Mouse (Mus musculus) retina, postnatal 1 day (tissue): ENCODE data around the gene Afmid.
"Not testable (repeated sequence)": the region's sequence is repeated elsewhere in the genome, so short reads cannot be mapped to it uniquely, and the experiment has no call there.

Experiments used
- DNase-seq: peaks from one replicate; pipeline ENCODE4 v3.0.0-alpha.2; 2012

Gene Afmid

DNA sequence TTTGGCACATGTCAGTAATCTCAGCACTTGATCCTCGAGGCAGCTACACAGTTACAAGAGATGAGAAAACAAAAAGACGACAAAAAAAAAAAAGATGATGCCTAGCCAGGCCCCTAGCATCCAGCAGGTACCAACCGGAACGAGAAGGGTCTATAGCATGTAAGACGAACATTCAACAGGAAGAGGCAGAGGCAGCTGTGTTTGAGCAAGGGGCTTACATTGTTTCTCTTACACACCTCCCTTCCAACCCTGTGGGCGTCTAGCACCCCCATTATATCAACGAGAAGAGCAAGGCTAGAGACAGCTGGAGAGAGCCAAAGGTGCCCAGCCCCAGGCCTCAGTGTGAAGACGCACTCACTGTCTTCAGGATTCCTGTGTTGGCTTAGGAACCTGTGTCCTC is 1.2 kb downstream of the Afmid start:
- no peak for DNase-seq

DNA sequence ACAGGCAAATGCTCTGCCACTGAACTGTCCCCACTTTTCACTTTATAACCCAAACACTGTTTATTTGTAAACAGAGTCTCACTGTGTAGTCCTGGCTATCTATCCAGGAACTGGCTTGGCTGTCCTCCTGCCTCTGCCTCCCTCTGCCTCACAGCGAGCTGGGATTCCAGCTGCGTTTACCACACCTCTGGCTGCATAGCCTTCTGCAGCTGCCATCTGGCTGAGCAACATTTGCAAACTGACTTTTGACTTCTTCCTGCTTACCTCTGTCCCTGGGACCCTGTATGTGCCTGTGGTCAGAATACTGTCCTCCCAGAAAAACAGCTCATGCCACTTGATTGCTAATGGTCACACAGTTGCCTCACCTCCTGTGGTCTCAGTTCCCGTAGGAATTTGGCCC is 1.7 kb downstream of the Afmid start:
- DNase-seq, result no peak

DNA sequence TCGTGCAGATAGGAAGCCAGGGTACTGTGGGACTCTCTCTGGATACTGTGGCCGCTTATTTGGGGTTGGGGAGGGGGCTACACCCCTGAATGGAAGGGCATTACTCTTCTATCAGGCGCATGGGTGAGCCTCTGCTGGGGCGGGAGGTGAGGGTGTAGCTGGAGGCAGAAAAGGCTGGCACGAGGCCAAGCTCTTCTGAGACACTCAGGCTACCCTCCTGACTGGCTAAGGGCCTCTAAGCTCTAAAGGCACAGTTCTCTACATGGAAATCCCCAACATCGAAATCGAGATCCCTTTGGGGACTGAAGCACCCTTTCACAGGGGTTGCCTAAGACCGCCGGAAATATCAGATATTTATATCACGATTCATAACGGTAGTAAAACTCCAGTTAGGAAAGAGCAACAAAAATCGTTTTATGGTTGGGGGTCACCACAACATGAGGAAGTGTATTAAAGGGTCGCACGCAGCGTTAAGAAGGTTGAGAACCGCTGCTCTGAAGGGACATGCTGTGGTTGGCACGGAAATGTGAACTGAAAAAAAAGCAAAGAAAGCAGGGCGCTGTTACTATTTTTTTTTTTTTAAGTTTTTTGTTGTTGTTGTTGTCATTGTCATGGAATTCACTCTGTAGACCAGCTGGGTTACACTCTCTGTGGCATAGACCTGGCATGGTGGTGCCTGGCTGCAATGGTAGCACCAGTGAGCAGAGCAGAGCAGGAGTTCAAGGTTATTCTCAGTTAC is 2.6 kb downstream of the Afmid start:
- DNase-seq, result peak; percentile 49

DNA sequence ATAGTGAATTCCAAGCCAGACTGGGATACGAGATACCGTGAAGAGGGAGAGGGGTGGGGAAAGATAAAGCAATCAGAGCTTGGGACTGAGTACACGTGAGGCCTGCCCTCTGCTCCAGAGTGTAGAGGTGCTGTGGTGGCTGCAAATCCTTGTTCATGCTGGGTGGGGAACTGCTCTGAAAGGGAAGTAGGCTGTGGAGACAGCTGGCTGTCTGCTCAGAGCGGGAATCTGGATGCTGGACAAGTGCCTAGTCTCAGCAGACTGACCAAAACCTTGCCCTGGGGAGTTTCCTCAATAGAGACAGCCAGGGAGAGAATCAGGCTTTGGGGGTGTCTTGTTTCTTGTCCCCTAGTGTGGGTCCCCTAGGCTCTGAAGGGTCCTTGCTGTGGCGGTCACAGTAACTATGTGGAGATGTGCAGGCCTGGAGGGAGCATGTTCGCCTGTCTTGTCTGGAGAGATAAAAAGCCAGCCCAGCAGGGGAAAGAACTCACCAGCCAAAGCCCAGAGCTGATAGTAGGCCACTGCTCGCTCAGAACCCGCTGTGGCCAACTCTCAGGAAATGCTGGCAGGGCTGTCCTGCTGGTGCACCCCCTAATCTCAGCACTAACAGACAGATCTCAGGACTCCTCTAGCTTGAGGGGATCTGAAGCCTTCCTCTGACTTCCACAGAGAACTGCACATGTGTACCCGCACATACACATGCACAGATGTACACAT is 3.3 kb downstream of the Afmid start:
- DNase-seq, result no peak

DNA sequence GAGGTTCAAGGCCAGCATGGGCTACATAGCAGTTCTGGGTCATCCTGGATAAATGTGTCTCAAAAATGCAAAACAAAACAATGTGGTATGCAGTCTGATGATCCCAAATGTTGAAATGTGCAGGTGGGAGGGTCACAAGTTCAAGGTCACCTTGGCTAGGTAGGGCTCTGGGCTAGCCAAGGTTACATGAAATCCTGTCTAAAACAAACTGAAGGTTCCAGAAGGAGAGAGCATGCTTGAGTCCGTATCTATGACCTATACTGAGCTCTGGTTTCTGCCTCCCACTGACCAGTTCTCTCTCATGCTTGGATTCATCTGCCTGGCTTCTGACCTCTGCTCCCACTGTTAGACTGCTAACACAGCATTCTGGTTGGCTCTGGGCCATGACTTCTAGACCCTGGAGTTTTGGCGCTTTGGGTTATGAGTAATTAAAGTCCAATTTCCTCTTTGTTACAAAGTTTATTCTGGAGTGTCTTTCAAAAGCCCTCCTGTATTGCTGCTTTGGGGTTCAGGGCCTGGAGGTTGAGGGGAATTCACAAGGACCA is 4.0 kb downstream of the Afmid start:
- no peak for DNase-seq

DNA sequence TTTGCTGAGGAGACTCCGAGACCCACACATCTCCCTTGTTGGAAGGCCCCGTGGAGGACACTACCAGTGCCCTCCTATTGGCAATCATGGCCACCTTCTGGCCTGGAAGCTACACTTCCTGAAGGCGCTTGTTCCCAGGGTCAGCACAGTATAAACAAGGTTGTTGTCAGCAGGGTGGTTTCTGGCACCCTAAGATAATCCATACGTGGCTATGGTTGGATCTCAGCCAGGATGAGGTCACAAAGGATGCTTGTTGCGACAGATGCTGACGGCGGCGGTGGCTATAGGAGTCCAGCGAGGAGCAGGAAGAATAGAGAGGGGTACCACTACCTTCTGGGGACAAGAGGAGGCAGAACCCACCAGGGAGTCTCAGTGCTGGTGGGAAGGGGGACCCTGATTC is 4.7 kb downstream of the Afmid start:
- peak; percentile 35 for DNase-seq

DNA sequence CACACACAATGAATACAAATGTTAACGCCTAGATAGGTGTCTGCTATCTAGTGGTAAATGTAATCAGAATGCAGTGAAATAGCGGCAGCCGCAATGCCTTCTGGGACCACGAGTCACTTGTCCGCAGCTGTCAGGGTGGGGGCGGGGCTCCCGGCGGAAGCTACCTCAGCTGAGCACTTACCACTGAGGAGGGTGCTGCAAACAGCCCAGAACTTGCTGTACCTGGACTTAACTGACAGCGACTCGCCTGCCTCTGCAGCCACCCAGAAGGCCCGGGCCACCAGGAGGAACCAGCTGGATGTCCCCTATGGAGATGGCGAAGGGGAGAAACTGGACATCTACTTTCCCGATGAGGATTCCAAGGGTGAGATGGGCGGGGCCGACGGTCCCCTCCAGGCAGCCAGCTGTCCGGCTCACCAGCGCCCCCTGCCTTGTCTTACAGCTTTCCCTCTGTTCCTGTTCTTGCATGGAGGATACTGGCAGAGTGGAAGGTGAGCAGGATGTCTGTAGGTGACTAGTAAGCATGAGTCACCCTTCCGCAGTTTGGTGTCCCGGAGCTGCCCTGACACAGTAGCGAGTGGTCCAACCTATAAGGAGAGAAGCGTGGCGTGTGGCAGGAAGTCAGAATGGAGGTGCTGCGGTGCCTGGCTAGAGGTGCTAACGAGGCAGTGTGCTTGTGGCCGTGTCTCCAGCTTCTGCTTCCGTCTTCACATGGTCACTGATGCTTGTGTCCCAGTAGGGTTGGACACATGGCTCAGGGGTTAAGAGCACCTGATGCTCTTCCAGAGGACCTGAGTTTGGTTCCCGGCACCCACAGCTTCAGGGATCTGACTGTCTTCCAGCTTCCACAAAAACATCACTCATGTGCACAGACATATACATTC is 6.6 kb downstream of the Afmid start:
- DNase-seq, result peak; percentile 87

DNA sequence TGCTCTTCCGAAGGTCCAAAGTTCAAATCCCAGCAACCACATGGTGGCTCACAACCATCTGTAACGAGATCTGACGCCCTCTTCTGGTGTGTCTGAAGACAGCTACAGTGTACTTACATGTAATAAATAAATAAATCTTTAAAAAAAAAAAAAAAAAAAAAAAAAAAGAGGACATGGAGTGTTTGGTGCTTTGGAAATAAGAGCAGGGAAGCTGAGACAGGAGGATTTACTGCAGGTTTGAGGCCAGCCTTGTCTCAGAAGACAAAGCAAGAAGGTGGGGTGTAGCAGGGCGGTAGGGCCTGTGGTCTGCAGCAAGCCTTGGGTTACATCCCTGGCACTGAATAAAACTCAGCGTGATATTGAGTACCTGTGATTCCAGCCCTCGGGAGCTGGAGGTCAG is 7.8 kb downstream of the Afmid start:
- not testable (repeated sequence) for DNase-seq

DNA sequence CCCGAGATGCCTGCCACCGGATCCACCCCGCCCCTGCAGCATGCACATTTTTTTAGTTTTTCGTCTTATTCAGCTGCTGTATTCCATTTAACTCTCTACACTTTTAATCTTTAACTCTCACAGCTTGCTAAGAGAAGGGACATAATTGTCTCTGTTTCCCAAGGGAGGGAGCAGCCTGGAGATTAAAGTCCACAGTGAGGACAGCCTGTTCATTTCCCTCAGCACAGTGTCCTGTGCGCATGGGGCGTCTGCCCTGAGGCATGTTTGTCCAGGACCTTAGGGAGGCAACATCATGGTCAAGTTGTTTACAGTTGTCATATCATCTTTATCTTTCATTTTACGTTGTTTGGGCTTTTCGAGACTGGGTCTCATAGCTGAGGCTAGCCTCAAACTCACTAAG is 8.4 kb downstream of the Afmid start:
- DNase-seq, result no peak

DNA sequence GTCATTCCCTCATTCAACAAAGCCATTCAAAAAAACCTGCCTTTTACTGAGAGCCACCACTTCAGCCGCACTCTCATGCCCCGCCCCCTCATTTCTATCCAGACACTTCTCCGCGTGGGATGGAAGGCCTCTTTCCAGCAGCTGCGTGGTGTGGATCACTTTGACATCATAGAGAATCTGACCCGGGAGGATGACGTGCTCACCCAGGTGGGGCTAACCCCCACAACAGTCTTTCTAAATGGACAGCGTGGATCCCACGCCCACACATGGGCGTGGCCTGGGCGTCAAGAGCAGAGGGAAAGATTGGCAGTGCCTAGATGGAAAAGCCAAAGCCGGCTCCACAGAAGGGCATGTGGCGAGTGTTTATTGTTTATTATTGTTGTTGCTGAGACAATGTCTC is 10.6 kb downstream of the Afmid start:
- peak; percentile 62 for DNase-seq

DNA sequence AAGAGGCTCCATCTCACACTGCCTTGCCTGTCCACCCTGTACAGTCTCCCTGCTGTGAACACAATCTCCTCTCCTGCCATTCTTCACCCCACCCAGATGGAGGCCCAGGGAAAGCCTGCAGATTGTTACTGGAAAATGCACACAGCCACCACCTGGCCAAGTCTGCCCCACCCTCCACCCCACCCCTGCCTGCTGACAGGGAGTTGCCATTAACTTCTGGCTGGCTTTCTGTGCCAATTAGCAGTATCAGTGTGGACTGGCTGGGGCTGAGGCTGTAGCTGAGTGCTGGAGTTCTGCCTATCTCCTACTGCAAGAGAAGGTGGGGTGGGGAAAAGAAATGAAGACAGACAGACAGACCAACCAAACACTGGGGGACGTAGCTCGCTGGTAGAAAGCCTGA is 12.8 kb downstream of the Afmid start:
- no peak for DNase-seq

DNA sequence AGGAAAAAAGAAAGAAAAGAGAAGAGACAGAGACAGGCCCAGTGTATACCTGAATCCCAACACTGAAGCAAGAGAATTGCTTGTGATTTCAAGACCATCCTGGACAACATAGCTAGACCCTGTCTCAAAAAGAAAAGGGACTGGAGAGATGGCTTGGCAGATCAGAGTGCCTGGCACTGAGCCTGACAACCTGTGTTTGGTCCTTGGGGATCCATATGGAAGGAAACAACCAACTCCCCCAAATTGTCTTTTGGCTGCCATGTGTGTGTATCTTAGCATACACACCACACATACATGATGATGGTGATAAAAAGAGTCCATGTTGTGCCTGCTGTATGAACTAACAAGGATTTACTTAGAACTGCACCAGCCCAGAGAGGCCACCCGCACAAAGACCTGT is 13.3 kb downstream of the Afmid start:
- no peak for DNase-seq

DNA sequence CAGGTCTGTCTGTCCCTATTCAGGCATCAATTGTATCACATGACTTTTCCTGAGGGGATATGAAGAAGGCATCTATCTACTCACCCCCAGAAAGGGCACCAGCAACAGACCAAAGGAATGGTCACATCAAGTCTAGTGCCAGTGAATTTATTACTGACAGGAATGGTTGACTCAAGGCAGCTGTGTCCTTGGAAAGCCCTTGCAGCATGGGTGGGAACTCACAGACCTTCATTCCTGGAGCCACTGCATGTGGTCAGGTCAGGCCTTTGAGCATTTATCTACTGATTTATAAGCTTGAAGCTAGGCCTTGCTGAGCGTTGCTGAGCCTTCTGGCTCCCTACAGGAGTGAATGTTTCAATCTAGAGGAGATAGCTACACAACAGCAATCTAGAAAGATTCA is 15.2 kb downstream of the Afmid start:
- no peak for DNase-seq

DNA sequence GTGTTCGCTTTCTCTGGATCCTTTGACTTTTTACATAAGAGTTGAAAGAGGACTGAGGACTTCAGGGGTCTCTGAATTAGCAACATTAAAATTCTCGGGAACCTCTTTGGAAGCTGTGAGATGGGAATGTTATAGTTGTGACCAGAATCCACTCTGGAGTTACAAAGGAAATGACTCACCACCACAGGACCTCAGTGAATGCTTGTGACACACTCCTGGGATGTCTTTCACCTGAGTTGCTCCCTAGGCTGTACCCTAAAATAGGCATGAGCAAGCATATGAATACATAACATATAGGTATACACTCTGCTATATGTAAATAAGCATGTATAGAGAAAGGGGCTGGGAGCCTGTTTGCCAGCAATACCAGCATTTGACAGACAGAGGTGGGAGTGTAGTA is 17.7 kb downstream of the Afmid start:
- DNase-seq, result no peak

DNA sequence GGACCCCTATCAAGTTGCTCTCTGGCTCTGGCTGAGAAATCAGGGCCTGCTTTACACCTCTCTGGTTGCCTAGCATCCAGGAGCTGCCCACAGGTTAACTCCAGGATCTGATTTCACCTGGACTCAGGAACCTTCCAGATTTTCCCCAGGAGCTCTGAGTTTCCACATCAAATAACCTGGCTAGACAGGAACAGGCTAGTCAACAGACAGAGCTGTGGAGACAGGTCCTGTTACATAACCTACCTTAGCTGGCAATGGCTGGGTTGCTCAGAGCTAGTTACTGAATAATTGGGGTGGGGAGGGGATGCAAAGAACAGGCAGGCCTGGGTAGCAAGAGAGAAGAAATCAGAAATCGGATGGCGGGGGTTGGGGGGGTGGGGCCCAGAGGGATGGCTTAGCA is 19.3 kb downstream of the Afmid start:
- no peak for DNase-seq

DNA sequence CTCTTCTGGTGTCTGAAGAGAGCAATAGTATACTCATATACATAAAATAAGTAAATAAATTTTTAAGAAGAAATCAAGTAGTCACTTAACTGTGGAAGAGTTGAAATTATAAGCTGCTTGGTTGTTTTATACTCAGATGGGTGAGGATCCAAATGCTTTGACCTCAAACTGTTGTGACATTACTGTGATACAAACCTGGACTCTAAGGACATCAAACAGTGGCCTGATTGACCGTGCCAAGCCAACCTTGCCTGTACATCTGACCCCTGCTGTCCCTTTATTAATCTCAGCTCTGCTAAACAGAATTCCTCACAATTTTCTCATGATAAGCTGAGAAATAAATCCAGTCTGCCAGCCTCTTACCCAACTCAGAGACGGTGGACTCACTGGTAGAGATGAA is 19.9 kb downstream of the Afmid start:
- DNase-seq, result no peak

DNA sequence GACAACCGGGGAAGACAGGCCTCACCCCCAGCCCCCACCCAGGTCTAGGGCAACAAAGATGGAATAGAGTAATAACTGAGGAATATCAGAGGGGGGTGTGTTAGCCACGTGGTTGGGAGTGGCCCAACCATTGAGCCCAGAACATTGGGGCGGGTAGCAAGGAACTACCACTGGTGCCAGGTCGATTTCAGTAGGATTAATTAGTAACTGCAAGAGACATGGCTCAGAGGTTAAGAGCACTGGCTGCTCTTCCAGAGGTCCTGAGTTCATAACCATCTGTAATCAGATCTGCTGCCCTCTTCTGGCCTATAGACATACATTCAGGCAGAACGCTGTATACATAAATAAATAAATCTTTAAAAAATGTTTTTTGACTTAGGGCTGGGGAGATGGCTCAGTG is 20.9 kb downstream of the Afmid start:
- DNase-seq, result no peak

DNA sequence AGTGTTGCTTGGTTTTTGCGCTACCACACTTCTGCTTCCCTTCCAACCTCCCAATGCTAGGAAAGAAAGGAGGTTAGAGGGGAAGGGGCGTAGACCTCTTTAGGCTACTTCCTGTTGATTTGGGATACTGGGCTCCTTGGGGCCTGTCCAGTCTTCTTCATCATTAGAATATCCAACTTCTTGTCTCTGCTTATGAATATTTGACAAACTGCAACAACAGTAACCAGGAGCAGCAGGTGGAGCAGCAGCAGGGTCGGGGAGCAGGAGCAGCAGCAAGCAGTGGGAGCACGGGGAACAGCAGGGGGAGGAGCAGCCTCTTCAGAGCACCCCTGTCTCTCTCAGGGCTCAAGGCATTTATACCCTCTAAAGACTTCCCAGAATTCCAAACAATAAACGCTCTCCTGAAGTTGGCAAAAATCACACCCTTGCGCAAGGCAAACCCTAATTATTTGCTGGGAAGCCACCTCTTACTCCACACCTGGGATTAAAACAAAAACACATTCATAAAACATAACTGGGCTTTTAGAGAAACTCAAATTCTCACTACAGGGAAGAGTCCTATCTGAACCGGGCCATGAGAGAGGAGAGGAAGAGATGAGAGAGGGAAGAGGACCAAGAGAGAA is 22.0 kb downstream of the Afmid start:
- DNase-seq, result no peak

DNA sequence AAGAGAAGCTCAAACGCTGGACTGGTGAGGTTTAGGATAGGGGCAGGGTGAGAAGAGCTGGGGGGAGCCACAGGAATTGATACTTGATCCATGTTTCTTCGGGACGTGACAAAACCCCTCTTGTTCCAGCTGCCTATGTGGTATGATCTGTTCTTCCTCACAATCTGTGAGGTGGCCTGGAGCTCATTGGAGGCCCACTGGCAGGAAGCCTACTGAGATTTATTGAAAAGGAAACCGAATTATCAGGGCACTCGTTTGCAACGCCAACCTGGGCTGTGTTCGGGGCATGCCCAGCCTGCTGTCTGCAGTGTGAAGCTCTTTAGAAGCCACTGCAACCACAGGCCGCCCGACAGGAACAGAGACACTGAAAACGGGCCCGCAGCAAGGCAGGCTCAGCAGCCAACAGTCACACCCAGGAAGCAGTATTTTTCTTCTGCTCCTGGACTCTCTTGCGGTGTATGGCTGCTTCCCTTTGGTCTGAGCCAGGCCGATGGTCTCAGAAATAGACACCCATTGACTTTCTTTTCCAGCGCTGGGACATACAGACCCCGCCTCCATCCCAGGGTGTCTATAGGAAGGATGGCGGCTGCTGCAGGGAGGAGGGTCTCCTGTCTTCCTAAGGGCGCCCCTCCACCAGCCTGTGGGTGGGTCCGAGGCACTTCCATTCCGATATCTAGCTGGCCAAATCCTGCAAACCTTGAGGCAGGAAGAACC is 22.7 kb downstream of the Afmid start:
- no peak for DNase-seq

DNA sequence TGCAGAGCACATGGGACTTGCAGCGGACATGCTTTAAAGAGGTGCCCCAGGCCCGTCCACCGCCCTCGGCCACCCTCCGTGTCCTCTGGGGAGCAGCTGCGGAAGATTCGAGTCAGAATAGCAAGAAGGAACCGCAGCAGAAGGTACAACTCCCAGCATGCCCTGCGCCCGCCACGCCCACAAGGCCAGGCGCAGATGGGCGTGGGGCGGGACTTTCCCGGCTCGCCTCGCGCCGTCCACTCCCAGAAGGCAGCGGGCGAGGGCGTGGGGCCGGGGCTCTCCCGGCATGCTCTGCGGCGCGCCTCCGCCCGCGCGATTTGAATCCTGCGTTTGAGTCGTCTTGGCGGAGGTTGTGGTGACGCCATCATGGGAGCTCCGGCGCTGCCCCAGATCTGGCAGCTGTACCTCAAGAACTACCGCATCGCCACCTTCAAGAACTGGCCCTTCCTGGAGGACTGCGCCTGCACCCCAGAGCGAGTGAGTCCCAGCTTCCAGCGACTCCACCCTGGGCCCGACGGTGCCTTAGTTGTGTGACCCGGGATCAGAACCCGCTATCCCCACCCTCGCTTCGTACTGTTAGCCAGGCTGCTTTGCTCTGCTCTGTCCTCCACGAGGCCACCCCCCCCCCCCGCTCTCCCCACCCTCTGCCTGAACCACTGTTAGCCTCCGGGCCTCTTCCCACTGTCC is 23.4 kb downstream of the Afmid start, which contains the start of gene Birc5:
Gene Birc5, plus strand, starts transcription at position 267 of the 687 bp plus-strand sequence.
- peak; percentile 98 for DNase-seq

DNA sequence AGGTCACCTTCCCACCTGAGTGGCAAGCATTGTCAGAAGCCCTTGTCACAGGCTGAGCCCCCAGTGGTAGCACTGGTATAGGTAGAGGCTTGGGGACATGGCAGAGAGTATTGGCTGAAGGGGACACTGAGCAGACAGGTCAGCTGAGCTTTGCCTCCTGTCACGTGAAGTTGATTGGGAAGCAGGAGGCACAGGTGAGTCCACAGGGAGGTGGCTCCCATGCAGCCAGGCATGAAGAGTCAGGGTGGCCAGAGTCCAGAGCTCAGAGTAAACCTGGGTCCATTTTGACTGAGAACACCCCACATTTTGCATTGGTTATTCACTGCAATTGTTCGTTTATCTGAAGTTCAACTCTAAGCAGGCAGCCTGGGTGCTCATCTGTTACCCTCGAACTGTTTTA is 27.2 kb downstream of the Afmid start:
- DNase-seq, result no peak

DNA sequence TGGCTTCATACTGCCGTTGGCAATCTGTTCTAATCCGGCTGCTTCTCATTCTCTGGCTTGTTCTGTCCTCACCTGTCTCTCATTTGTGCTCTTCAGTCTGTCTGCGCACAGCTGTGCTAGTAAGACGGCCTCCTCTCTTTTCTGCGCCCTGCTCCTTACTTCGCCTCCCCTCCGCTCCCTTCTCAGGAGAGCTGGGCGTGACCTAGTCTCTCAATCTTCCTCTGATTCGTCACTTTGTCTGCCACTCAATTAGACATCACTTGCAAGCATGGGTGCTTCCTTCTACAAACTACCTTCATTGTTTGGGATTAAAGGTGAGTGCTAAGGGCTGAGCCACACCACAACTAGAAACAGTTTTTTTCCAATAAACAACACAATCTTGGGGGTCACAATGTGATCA is 28.5 kb downstream of the Afmid start:
- no peak for DNase-seq
